8 mouse cellular contexts compared by ENCODE assay signal in the genomic region with DNA sequence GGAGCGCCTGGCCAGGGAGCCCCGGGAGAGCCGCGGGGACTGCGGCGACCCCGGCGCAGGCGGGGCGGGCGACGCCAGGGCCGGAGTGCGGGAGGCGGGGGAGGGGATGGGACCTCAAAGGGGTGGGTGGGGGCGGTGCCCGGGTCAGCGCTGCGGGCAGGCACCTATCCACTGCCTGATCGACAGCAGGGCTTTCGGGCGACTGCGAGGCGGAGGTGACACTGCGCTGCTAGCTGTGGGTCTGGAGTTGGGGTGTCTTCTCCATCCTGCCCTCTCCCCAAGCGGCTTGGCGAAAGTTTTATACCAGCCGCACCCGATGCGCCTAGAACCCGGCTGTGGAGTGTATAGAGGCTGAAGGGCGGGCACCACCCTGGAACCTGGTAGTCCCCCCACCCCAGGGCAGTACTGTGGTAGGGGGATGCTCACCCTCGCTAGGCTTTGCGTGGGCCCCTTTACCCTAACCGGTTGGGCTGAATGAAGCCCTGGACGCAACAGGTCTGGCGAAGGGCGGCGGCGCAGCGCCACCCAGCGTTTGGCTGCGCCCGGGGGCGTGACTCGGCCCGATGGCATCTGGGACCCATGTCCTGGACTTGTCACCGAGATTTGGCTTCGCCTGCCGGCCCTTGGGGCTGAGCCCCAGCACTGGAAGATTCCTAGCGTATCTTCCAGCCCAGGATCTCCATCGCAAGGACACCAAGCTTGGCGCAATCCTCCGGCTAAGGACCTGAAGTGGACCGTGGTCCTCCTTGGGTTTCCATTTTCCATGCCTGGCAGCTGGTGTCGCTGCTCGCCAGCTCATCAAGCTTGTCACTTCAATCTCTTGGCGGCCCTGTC. TPM values are rescaled to one million over a fixed set of nuclear protein-coding genes. Genes with fewer than 3 reads are reported as not detected.
DNase-seq lines count a peak whose midpoint lies in the region; ATAC-seq and TF ChIP-seq lines count a peak whose summit lies in the region.

A gene (minus strand): TSS at position 89 of the 834 bp plus-strand sequence.

- peaks cover 18% of the 10 kb centered on the region for H3K4me1 ChIP-seq in forebrain, embryonic 16.5 days (replicated peaks; ENCODE audit: control insufficient read depth, insufficient read depth, low read length)
- H3K4me1 ChIP-seq in lung, embryonic 15.5 days, result peaks cover 25% of the 10 kb centered on the region

- intact Hi-C loops in heart, postnatal 36 days (cut with DNase I), result loop anchor here (1.0 to 5.0 kb wide), 5 partner anchors 42 to 240 kb away; a partner anchor contains a TSS

- no peaks in the 10 kb centered on the region for H3K36me3 ChIP-seq in forebrain, embryonic 16.5 days (ENCODE audit: control insufficient read depth, insufficient read depth)
- no peaks in the 10 kb centered on the region for H3K36me3 ChIP-seq in lung, embryonic 15.5 days

- TF ChIP-seq CTCF in layer of hippocampus, adult 2 months (conservative IDR thresholded peaks at IDR 0.05), result peak; percentile 83

- DNase-seq in NIH3T3 (ENCODE audit: low read depth), result peak; percentile 74
- DNase-seq in cerebellum, adult 11-12 months, result peak; percentile 32
- peak; percentile 76 to 85 for DNase-seq in heart, postnatal 36 days
- peak in 1 of 2 experiments; percentile 60 for DNase-seq in layer of hippocampus, adult 2 months (ENCODE audit: low spot score in 2 of 2)
- peak; percentile 59 for DNase-seq in ovary, postnatal 36 days (ENCODE audit: low spot score)

- H3K4me2 ChIP-seq in forebrain, embryonic 16.5 days (ENCODE audit: low read length), result peak within 1 kb of the TSS; percentile 95
- peak within 1 kb of the TSS; percentile 98 for H3K4me2 ChIP-seq in lung, embryonic 15.5 days

- H3K4me3 ChIP-seq in forebrain, embryonic 16.5 days (replicated peaks; ENCODE audit: low read length), result peak within 1 kb of the TSS; percentile 64
- H3K4me3 ChIP-seq in layer of hippocampus, adult 2 months, result peak within 1 kb of the TSS; percentile 66
- H3K4me3 ChIP-seq in lung, embryonic 15.5 days, result peak within 1 kb of the TSS; percentile 59

- no peak within 1 kb of the TSS for H3K27ac ChIP-seq in forebrain, embryonic 16.5 days (ENCODE audit: low read length)
- H3K27ac ChIP-seq in layer of hippocampus, adult 2 months, result peak within 1 kb of the TSS; percentile 79
- no peak within 1 kb of the TSS for H3K27ac ChIP-seq in lung, embryonic 15.5 days

- H3K9ac ChIP-seq in forebrain, embryonic 16.5 days (replicated peaks; ENCODE audit: low read depth, low read length), result peak within 1 kb of the TSS; percentile 70
- peak within 1 kb of the TSS; percentile 47 for H3K9ac ChIP-seq in lung, embryonic 15.5 days

- ATAC-seq in forebrain, embryonic 16.5 days, result peak; percentile 56
- peak; percentile 67; the same call in 1 of the 2 replicates for ATAC-seq in lung, embryonic 15.5 days (ENCODE audit: borderline replicate concordance, extremely low read depth, low FRiP score, low TSS enrichment)
- no peak for ATAC-seq in monocyte, adult 5-6 weeks (replicated peaks; ENCODE audit: insufficient number of reproducible peaks, low FRiP score, low TSS enrichment, poor library complexity, severe bottlenecking)

- no peaks in the 10 kb centered on the region for H3K9me3 ChIP-seq in forebrain, embryonic 16.5 days (ENCODE audit: control insufficient read depth, low read length)
- no peaks in the 10 kb centered on the region for H3K9me3 ChIP-seq in lung, embryonic 15.5 days

- under 1% methylated on average over 58 of the region's 58 CpGs for WGBS in forebrain, embryonic 16.5 days
- WGBS in lung, embryonic 15.5 days, result under 1% methylated on average over 53 of the region's 58 CpGs

- peaks cover 4% of the 10 kb centered on the region; the same call in 1 of the 2 replicates for H3K27me3 ChIP-seq in forebrain, embryonic 16.5 days (replicated peaks; ENCODE audit: control insufficient read depth, insufficient read depth, low read length)
- H3K27me3 ChIP-seq in lung, embryonic 15.5 days, result peaks cover 43% of the 10 kb centered on the region

RNA-seq across cellular contexts. Expression of the gene that starts here (rescaled TPM):
- 6.0 and 7.1 TPM in 2 replicates for polyA plus RNA-seq in forebrain, embryonic 16.5 days (2015; fragmentation: Nextera tagmentation; extraction: Ambion mirVana)
- 1 to 10 TPM; 1.5 to 2.1 TPM for total RNA-seq in heart, postnatal 36 days (2021)
- total RNA-seq in layer of hippocampus, adult 2 months (2021), result 10 to 100 TPM; 96.0 to 98.3 TPM
- 2.8 and 3.4 TPM in 2 replicates for polyA plus RNA-seq in lung, embryonic 15.5 days (2015; fragmentation: Nextera tagmentation; extraction: Ambion mirVana)
- total RNA-seq in monocyte, adult 5-6 weeks (2017), result not detected in 3 replicates

Comparison
In these comparisons a context has a peak if more than half of its experiments do, and no peak if none do; other contexts are left out.
1. RNA of the gene that starts here (total RNA-seq): 96.0 to 98.3 TPM in layer of hippocampus, adult 2 months; 1.5 to 2.1 TPM in heart, postnatal 36 days and not detected in monocyte, adult 5-6 weeks; every median in the first group is over 10 times any median in the second.
2. Peak in every context shown above with its lines, with median percentiles within 50 percentile points of each other: H3K4me3 ChIP-seq.